Mouse (Mus musculus) ZHBTc4 (cell line): Measurements from ENCODE around the gene Esd.
A peak's percentile ranks its signal among the peaks of the same experiment; 100 is the strongest.

Experiments used
- DNase-seq: peaks from one replicate; pipeline ENCODE4 v3.0.0-alpha.2; 2011; ENCODE audit warnings: low read depth, low spot score

Gene Esd

GRCm38 (mm10) chr14:74732079-74732783 lies at the start of gene Esd:
Esd (plus strand) TSS chr14:74732297.
- DNase-seq: peak; percentile 95

- DNase-seq: no peak
Observed at GRCm38 (mm10) chr14:74684298-74684978, 47.7 kb upstream of the Esd start.

GRCm38 (mm10) chr14:74691963-74692362 lies 40.1 kb upstream of the Esd start:
- no peak for DNase-seq

- no peak for DNase-seq
Observed at GRCm38 (mm10) chr14:74696766-74697165, 35.3 kb upstream of the Esd start.

- no peak for DNase-seq
Observed at GRCm38 (mm10) chr14:74697432-74697831, 34.7 kb upstream of the Esd start.

GRCm38 (mm10) chr14:74699241-74699640 lies 32.9 kb upstream of the Esd start:
- no peak for DNase-seq

GRCm38 (mm10) chr14:74703930-74704329 lies 28.2 kb upstream of the Esd start:
- no peak for DNase-seq

GRCm38 (mm10) chr14:74709054-74709453 lies 23.0 kb upstream of the Esd start:
- DNase-seq: peak; percentile 29

- DNase-seq: no peak
Observed at GRCm38 (mm10) chr14:74723541-74723940, 8.6 kb upstream of the Esd start.

GRCm38 (mm10) chr14:74731221-74732078 lies 647 bp upstream of the Esd start:
- DNase-seq: no peak

- no peak for DNase-seq
Observed at GRCm38 (mm10) chr14:74733397-74733796, 1.3 kb downstream of the Esd start.

GRCm38 (mm10) chr14:74735471-74735870 lies 3.4 kb downstream of the Esd start:
- DNase-seq: no peak

GRCm38 (mm10) chr14:74736850-74737249 lies 4.8 kb downstream of the Esd start:
- peak; percentile 9 for DNase-seq

GRCm38 (mm10) chr14:74764191-74764918 lies 32.3 kb downstream of the Esd start:
- DNase-seq: peak; percentile 51

GRCm38 (mm10) chr14:74767892-74768291 lies 35.8 kb downstream of the Esd start:
- DNase-seq: no peak

GRCm38 (mm10) chr14:74774046-74774619 lies 42.0 kb downstream of the Esd start:
- no peak for DNase-seq

- DNase-seq: no peak
Observed at GRCm38 (mm10) chr14:74784243-74784934, 52.3 kb downstream of the Esd start.

- no peak for DNase-seq
Observed at GRCm38 (mm10) chr14:74787717-74788116, 55.6 kb downstream of the Esd start.

GRCm38 (mm10) chr14:74788766-74789165 lies 56.7 kb downstream of the Esd start:
- no peak for DNase-seq

- no peak for DNase-seq
Observed at GRCm38 (mm10) chr14:74790535-74790934, 58.4 kb downstream of the Esd start.

- no peak for DNase-seq
Observed at GRCm38 (mm10) chr14:74792793-74793192, 60.7 kb downstream of the Esd start.
